Mouse (Mus musculus): ENCODE data around the gene Tyrobp. TPM values are rescaled to one million over a fixed set of nuclear protein-coding genes. Genes with fewer than 3 reads are reported as not detected.
A peak's percentile ranks its signal among the peaks of the same experiment; 100 is the strongest.

The Tyrobp gene
- polyA plus RNA-seq (2015; fragmentation: Nextera tagmentation; extraction: Ambion mirVana), result 71.6 and 84.5 TPM in 2 replicates

GRCm38 (mm10) chr7:30413596-30413995, at the start of gene Tyrobp:
Gene Tyrobp, plus strand, starts transcription at chr7:30413760.
- H3K27ac ChIP-seq, result 0 out of 2 replicates have a peak within 1 kb of the TSS, but pooled peaks have one; percentile 31
- no peaks in the 10 kb centered on the region for H3K4me1 ChIP-seq
- H3K9me3 ChIP-seq, result no peaks in the 10 kb centered on the region
- no peaks in the 10 kb centered on the region for H3K36me3 ChIP-seq
- H3K27me3 ChIP-seq (replicated peaks), result no peaks in the 10 kb centered on the region
- WGBS, result 60% methylated on average over 5 of the region's 5 CpGs
- H3K4me2 ChIP-seq, result no peak within 1 kb of the TSS
- no peak for ATAC-seq (ENCODE audit: insufficient read depth, low FRiP score, low read depth)
- H3K4me3 ChIP-seq (replicated peaks), result 0 out of 2 replicates have a peak within 1 kb of the TSS, but pooled peaks have one; percentile 1
- no peak within 1 kb of the TSS for H3K9ac ChIP-seq

- Histone ChIP-seq H3K4me1 (peaks cover 9% of the 10 kb centered on the region; the same call in 1 of the 2 replicates), H3K9ac (no peak overlapping the region), H3K9me3 (no peaks in the 10 kb centered on the region), H3K4me2 (no peak overlapping the region), H3K4me3 (replicated peaks) (no peak overlapping the region), H3K27me3 (replicated peaks) (no peaks in the 10 kb centered on the region), H3K27ac (no peak overlapping the region), H3K36me3 (no peaks in the 10 kb centered on the region)
- WGBS, result 80% methylated on average over 2 of the region's 2 CpGs
- no peak for ATAC-seq (ENCODE audit: insufficient read depth, low FRiP score, low read depth)
These were observed 46.1 kb upstream of the Tyrobp start for GRCm38 (mm10) chr7:30367466-30367865.

- peak overlapping the region; percentile 65 for H3K4me2 ChIP-seq
- H3K4me1 ChIP-seq, result no peaks in the 10 kb centered on the region
- no peaks in the 10 kb centered on the region for H3K36me3 ChIP-seq
- peak overlapping the region; percentile 47 for H3K4me3 ChIP-seq (replicated peaks)
- ATAC-seq (ENCODE audit: insufficient read depth, low FRiP score, low read depth), result peak; percentile 99
- no peak overlapping the region for H3K27ac ChIP-seq
- no peaks in the 10 kb centered on the region for H3K9me3 ChIP-seq
- WGBS, result under 1% methylated on average over 21 of the region's 21 CpGs
- peak overlapping the region; percentile 5; the same call in 1 of the 2 replicates for H3K9ac ChIP-seq
- H3K27me3 ChIP-seq (replicated peaks), result no peaks in the 10 kb centered on the region
These were observed 40.0 kb upstream of the Tyrobp start for GRCm38 (mm10) chr7:30373501-30373962.

GRCm38 (mm10) chr7:30380061-30380460, 33.5 kb upstream of the Tyrobp start:
- WGBS, result 55% methylated on average over 5 of the region's 5 CpGs
- Histone ChIP-seq H3K4me3 (replicated peaks) (no peak overlapping the region), H3K27me3 (replicated peaks) (no peaks in the 10 kb centered on the region), H3K4me1 (no peaks in the 10 kb centered on the region), H3K36me3 (no peaks in the 10 kb centered on the region), H3K9ac (no peak overlapping the region), H3K9me3 (no peaks in the 10 kb centered on the region), H3K27ac (no peak overlapping the region), H3K4me2 (no peak overlapping the region)
- ATAC-seq (ENCODE audit: insufficient read depth, low FRiP score, low read depth), result no peak

GRCm38 (mm10) chr7:30384106-30384505, 29.5 kb upstream of the Tyrobp start:
- WGBS, result 80% methylated on average over 9 of the region's 9 CpGs
- Histone ChIP-seq H3K27ac (no peak overlapping the region), H3K27me3 (replicated peaks) (no peaks in the 10 kb centered on the region), H3K4me2 (no peak overlapping the region), H3K4me3 (replicated peaks) (no peak overlapping the region), H3K9me3 (no peaks in the 10 kb centered on the region), H3K9ac (no peak overlapping the region), H3K36me3 (no peaks in the 10 kb centered on the region), H3K4me1 (no peaks in the 10 kb centered on the region)
- no peak for ATAC-seq (ENCODE audit: insufficient read depth, low FRiP score, low read depth)

- H3K27ac ChIP-seq, result no peak overlapping the region
- H3K9ac ChIP-seq, result no peak overlapping the region
- H3K4me2 ChIP-seq, result no peak overlapping the region
- no peaks in the 10 kb centered on the region for H3K36me3 ChIP-seq
- H3K9me3 ChIP-seq, result no peaks in the 10 kb centered on the region
- WGBS, result 62% methylated on average over 4 of the region's 4 CpGs
- ATAC-seq (ENCODE audit: insufficient read depth, low FRiP score, low read depth), result no peak
- no peaks in the 10 kb centered on the region for H3K4me1 ChIP-seq
- H3K4me3 ChIP-seq (replicated peaks), result no peak overlapping the region
- no peaks in the 10 kb centered on the region for H3K27me3 ChIP-seq (replicated peaks)
These were observed 20.6 kb upstream of the Tyrobp start for GRCm38 (mm10) chr7:30392746-30393520.

GRCm38 (mm10) chr7:30393631-30394030, 19.9 kb upstream of the Tyrobp start:
- Histone ChIP-seq H3K27me3 (replicated peaks) (no peaks in the 10 kb centered on the region), H3K4me2 (no peak overlapping the region), H3K9ac (no peak overlapping the region), H3K9me3 (no peaks in the 10 kb centered on the region), H3K27ac (peak overlapping the region; percentile 48; the same call in 1 of the 2 replicates), H3K4me1 (no peaks in the 10 kb centered on the region), H3K36me3 (no peaks in the 10 kb centered on the region), H3K4me3 (replicated peaks) (no peak overlapping the region)
- no peak for ATAC-seq (ENCODE audit: insufficient read depth, low FRiP score, low read depth)
- WGBS, result 84% methylated on average over 4 of the region's 4 CpGs

- no peak for ATAC-seq (ENCODE audit: insufficient read depth, low FRiP score, low read depth)
- Histone ChIP-seq H3K9ac (no peak overlapping the region), H3K4me1 (no peaks in the 10 kb centered on the region), H3K9me3 (no peaks in the 10 kb centered on the region), H3K4me2 (no peak overlapping the region), H3K36me3 (no peaks in the 10 kb centered on the region), H3K27me3 (replicated peaks) (no peaks in the 10 kb centered on the region), H3K4me3 (replicated peaks) (no peak overlapping the region), H3K27ac (peak overlapping the region; percentile 48; the same call in 1 of the 2 replicates)
- WGBS, result 55% methylated on average over 11 of the region's 11 CpGs
These were observed 19.2 kb upstream of the Tyrobp start for GRCm38 (mm10) chr7:30394379-30394778.

- H3K4me3 ChIP-seq (replicated peaks), result no peak overlapping the region
- no peak for ATAC-seq (ENCODE audit: insufficient read depth, low FRiP score, low read depth)
- H3K27me3 ChIP-seq (replicated peaks), result no peaks in the 10 kb centered on the region
- no peak overlapping the region for H3K4me2 ChIP-seq
- no peaks in the 10 kb centered on the region for H3K4me1 ChIP-seq
- H3K27ac ChIP-seq, result no peak overlapping the region
- H3K36me3 ChIP-seq, result no peaks in the 10 kb centered on the region
- no peak overlapping the region for H3K9ac ChIP-seq
- WGBS, result 43% methylated on average over 2 of the region's 2 CpGs
- no peaks in the 10 kb centered on the region for H3K9me3 ChIP-seq
These were observed 18.7 kb upstream of the Tyrobp start for GRCm38 (mm10) chr7:30394871-30395270.

GRCm38 (mm10) chr7:30399671-30400070, 13.9 kb upstream of the Tyrobp start:
- no peaks in the 10 kb centered on the region for H3K4me1 ChIP-seq
- H3K4me3 ChIP-seq (replicated peaks), result no peak overlapping the region
- no peaks in the 10 kb centered on the region for H3K9me3 ChIP-seq
- 51% methylated on average over 7 of the region's 7 CpGs for WGBS
- H3K27ac ChIP-seq, result no peak overlapping the region
- no peak overlapping the region for H3K9ac ChIP-seq
- no peak for ATAC-seq (ENCODE audit: insufficient read depth, low FRiP score, low read depth)
- H3K4me2 ChIP-seq, result no peak overlapping the region
- H3K27me3 ChIP-seq (replicated peaks), result no peaks in the 10 kb centered on the region
- no peaks in the 10 kb centered on the region for H3K36me3 ChIP-seq

- Histone ChIP-seq H3K4me3 (replicated peaks) (no peak overlapping the region), H3K4me2 (no peak overlapping the region), H3K9me3 (no peaks in the 10 kb centered on the region), H3K4me1 (no peaks in the 10 kb centered on the region), H3K27me3 (replicated peaks) (no peaks in the 10 kb centered on the region), H3K9ac (no peak overlapping the region), H3K27ac (no peak overlapping the region), H3K36me3 (no peaks in the 10 kb centered on the region)
- ATAC-seq (ENCODE audit: insufficient read depth, low FRiP score, low read depth), result no peak
- WGBS, result 63% methylated on average over 4 of the region's 4 CpGs
These were observed 11.2 kb upstream of the Tyrobp start for GRCm38 (mm10) chr7:30402343-30402742.

GRCm38 (mm10) chr7:30408639-30409038, 4.9 kb upstream of the Tyrobp start:
- WGBS, result 79% methylated on average over 3 of the region's 3 CpGs
- H3K9ac ChIP-seq, result no peak overlapping the region
- no peak overlapping the region for H3K4me3 ChIP-seq (replicated peaks)
- no peaks in the 10 kb centered on the region for H3K36me3 ChIP-seq
- H3K9me3 ChIP-seq, result no peaks in the 10 kb centered on the region
- H3K27ac ChIP-seq, result no peak overlapping the region
- H3K4me1 ChIP-seq, result no peaks in the 10 kb centered on the region
- no peaks in the 10 kb centered on the region for H3K27me3 ChIP-seq (replicated peaks)
- ATAC-seq (ENCODE audit: insufficient read depth, low FRiP score, low read depth), result no peak
- H3K4me2 ChIP-seq, result no peak overlapping the region
